Mouse (Mus musculus) kidney, postnatal 0 days (tissue): ENCODE results near the gene Tsga10. TPM values are rescaled to one million over a fixed set of nuclear protein-coding genes. Genes with fewer than 3 reads are reported as not detected.

Experiments used
- ATAC-seq: fragments of 200-750 bp; cut with Nextera tagmentation; replicated peaks from 2 replicates; pipeline ENCODE4 v1.8.0; 2017; ENCODE audit warnings: low read depth, moderate number of reproducible peaks, moderate TSS enrichment, moderate library complexity; ENCODE audit not compliant: low FRiP score
- DNase-seq: peaks from one replicate; pipeline ENCODE4 v3.0.0-alpha.2; 2016; ENCODE audit warnings: low spot score
- H3K27ac ChIP-seq: fragments of 300-500 bp; sonication (generic); 2 replicates; pipeline ENCODE4 v1.5.1; 2014; ENCODE audit warnings: mild to moderate bottlenecking
- H3K27me3 ChIP-seq: fragments of 300-500 bp; sonication (generic); 2 replicates; pipeline ENCODE4 v1.6.1; 2014; ENCODE audit warnings: low read length, mixed read lengths; ENCODE audit not compliant: insufficient read depth
- H3K36me3 ChIP-seq: fragments of 300-500 bp; sonication (generic); 2 replicates; pipeline ENCODE4 v1.6.1; 2014; ENCODE audit warnings: low read length, mixed read lengths; ENCODE audit not compliant: insufficient read depth
- H3K4me1 ChIP-seq: fragments of 300-500 bp; sonication (generic); replicated peaks from 2 replicates; pipeline ENCODE4 v1.6.1; 2014; ENCODE audit warnings: antibody characterized with exemption, low read length, mixed read lengths; ENCODE audit not compliant: insufficient read depth
- H3K4me2 ChIP-seq: fragments of 300-500 bp; sonication (generic); 2 replicates; pipeline ENCODE4 v1.6.1; 2014; ENCODE audit warnings: mild to moderate bottlenecking, low read length, moderate library complexity, mixed read lengths
- H3K4me3 ChIP-seq: fragments of 300-500 bp; sonication (generic); replicated peaks from 2 replicates; pipeline ENCODE4 v1.5.1; 2014; ENCODE audit warnings: low read depth, low read length
- H3K9ac ChIP-seq: fragments of 300-500 bp; sonication (generic); 2 replicates; pipeline ENCODE4 v1.6.1; 2014; ENCODE audit warnings: low read depth, low read length
- H3K9me3 ChIP-seq: fragments of 300-500 bp; sonication (generic); replicated peaks from 2 replicates; pipeline ENCODE4 v1.6.1; 2016; ENCODE audit warnings: low read length, inconsistent platforms, mixed read lengths
- CTCF ChIP-seq: IDR thresholded peaks from 2 replicates; pipeline ENCODE4 v1.5.1; 2016; ENCODE audit warnings: antibody characterized with exemption, low read depth, mild to moderate bottlenecking, moderate library complexity
- WGBS: fragments of 180-500 bp; shearing (Covaris S2); extraction: QIAGEN DNeasy Blood & Tissue Kit; methylation state at CpG from one replicate; pipeline ENCODE4 v1.1.7; 2014; 5-methylcytosine and 5-hydroxymethylcytosine counted together
- polyA plus RNA-seq: library from polyadenylated mRNA; unstranded; fragments of >200 nt; fragmentation: Nextera tagmentation; extraction: Ambion mirVana; gene quantifications from 2 replicates; pipeline ENCODE4 v1.2.1, GENCODE M21; 2015

Gene Tsga10
- polyA plus RNA-seq, 1 experiment from 2014 or later: 5.3 TPM

- Histone ChIP-seq H3K4me1 (no peaks in the 10 kb centered on the region), H3K9me3 (no peaks in the 10 kb centered on the region), H3K4me3 (no peak overlapping the region), H3K4me2 (no peak overlapping the region), H3K27me3 (no peaks in the 10 kb centered on the region), H3K27ac (no peak overlapping the region), H3K36me3 (no peaks in the 10 kb centered on the region), H3K9ac (no peak overlapping the region)
- TF ChIP-seq CTCF: no peak
- WGBS: 81% methylated on average over 2 of the region's 2 CpGs
- DNase-seq: no peak
- no peak for ATAC-seq
Observed at GRCm38 (mm10) chr1:37800298-37800697, 65.9 kb downstream of the Tsga10 start.

- Histone ChIP-seq H3K27ac (no peak overlapping the region), H3K4me1 (no peaks in the 10 kb centered on the region), H3K4me2 (no peak overlapping the region), H3K9me3 (no peaks in the 10 kb centered on the region), H3K9ac (no peak overlapping the region), H3K36me3 (no peaks in the 10 kb centered on the region), H3K4me3 (no peak overlapping the region), H3K27me3 (no peaks in the 10 kb centered on the region)
- ATAC-seq (no peak), DNase-seq (no peak)
- 57% methylated on average over 3 of the region's 3 CpGs for WGBS
- no peak for TF ChIP-seq CTCF
Observed at GRCm38 (mm10) chr1:37799505-37799904, 66.7 kb downstream of the Tsga10 start.

- Histone ChIP-seq H3K9ac (no peak overlapping the region), H3K4me1 (no peaks in the 10 kb centered on the region), H3K27ac (no peak overlapping the region), H3K36me3 (no peaks in the 10 kb centered on the region), H3K4me3 (no peak overlapping the region), H3K9me3 (no peaks in the 10 kb centered on the region), H3K4me2 (no peak overlapping the region), H3K27me3 (no peaks in the 10 kb centered on the region)
- ATAC-seq (no peak), DNase-seq (no peak)
- peak; percentile 37; the same call in 1 of the 2 replicates for TF ChIP-seq CTCF
Observed at GRCm38 (mm10) chr1:37759407-37759806, 106.8 kb downstream of the Tsga10 start.

- Histone ChIP-seq H3K4me1 (no peaks in the 10 kb centered on the region), H3K9me3 (no peaks in the 10 kb centered on the region), H3K27me3 (no peaks in the 10 kb centered on the region), H3K4me2 (no peak overlapping the region), H3K36me3 (no peaks in the 10 kb centered on the region), H3K27ac (no peak overlapping the region), H3K9ac (no peak overlapping the region), H3K4me3 (no peak overlapping the region)
- no peak for TF ChIP-seq CTCF
- ATAC-seq (no peak), DNase-seq (no peak)
- 79% methylated on average over 9 of the region's 9 CpGs for WGBS
Observed at GRCm38 (mm10) chr1:37744650-37745259, 121.5 kb downstream of the Tsga10 start.

GRCm38 (mm10) chr1:37742602-37743270 is 123.5 kb downstream of the Tsga10 start:
- no peaks in the 10 kb centered on the region for H3K36me3 ChIP-seq
- no peak overlapping the region for H3K9ac ChIP-seq
- no peak for DNase-seq
- H3K4me2 ChIP-seq: no peak overlapping the region
- H3K4me1 ChIP-seq: no peaks in the 10 kb centered on the region
- H3K27me3 ChIP-seq: no peaks in the 10 kb centered on the region
- ATAC-seq: no peak
- H3K9me3 ChIP-seq: no peaks in the 10 kb centered on the region
- TF ChIP-seq CTCF: no peak
- WGBS: 64% methylated on average over 14 of the region's 14 CpGs
- no peak overlapping the region for H3K4me3 ChIP-seq
- H3K27ac ChIP-seq: no peak overlapping the region

- Histone ChIP-seq H3K27ac (no peak overlapping the region), H3K36me3 (no peaks in the 10 kb centered on the region), H3K4me1 (no peaks in the 10 kb centered on the region), H3K9me3 (no peaks in the 10 kb centered on the region), H3K9ac (no peak overlapping the region), H3K4me3 (no peak overlapping the region), H3K27me3 (no peaks in the 10 kb centered on the region), H3K4me2 (no peak overlapping the region)
- ATAC-seq (no peak), DNase-seq (no peak)
- no peak for TF ChIP-seq CTCF
- WGBS: 88% methylated on average over 11 of the region's 11 CpGs
Observed at GRCm38 (mm10) chr1:37742126-37742525, 124.1 kb downstream of the Tsga10 start.
